Mouse (Mus musculus): Measurements from ENCODE around the gene Pja2.
"Not testable (repeated sequence)": the region's sequence is repeated elsewhere in the genome, so short reads cannot be mapped to it uniquely, and the experiment has no call there.

Pja2 gene

GRCm38 (mm10) chr17:64277649-64278212 lies 54.0 kb downstream of the Pja2 start:
- no peak for DNase-seq

GRCm38 (mm10) chr17:64276666-64277065 lies 55.0 kb downstream of the Pja2 start:
- DNase-seq: no peak

GRCm38 (mm10) chr17:64275188-64275587 lies 56.5 kb downstream of the Pja2 start:
- no peak for DNase-seq

- no peak for DNase-seq
These were observed 57.2 kb downstream of the Pja2 start for GRCm38 (mm10) chr17:64274341-64275105.

- no peak for DNase-seq
These were observed 71.1 kb downstream of the Pja2 start for GRCm38 (mm10) chr17:64260571-64260970.

GRCm38 (mm10) chr17:64248246-64248645 lies 83.5 kb downstream of the Pja2 start:
- DNase-seq: peak in 1 of 2 experiments; percentile 9

GRCm38 (mm10) chr17:64242898-64243297 lies 88.8 kb downstream of the Pja2 start:
- DNase-seq: no peak

GRCm38 (mm10) chr17:64242310-64242859 lies 89.3 kb downstream of the Pja2 start:
- no peak for DNase-seq

GRCm38 (mm10) chr17:64241544-64242292 lies 90.0 kb downstream of the Pja2 start:
- DNase-seq: no peak

GRCm38 (mm10) chr17:64232134-64232533 lies 99.6 kb downstream of the Pja2 start:
- no peak for DNase-seq

- DNase-seq: not testable (repeated sequence)
These were observed 100.1 kb downstream of the Pja2 start for GRCm38 (mm10) chr17:64231637-64232036.

- peak in 1 of 2 experiments; percentile 12 for DNase-seq
These were observed 100.5 kb downstream of the Pja2 start for GRCm38 (mm10) chr17:64231172-64231571.

Measured in thymus, postnatal 36 days (tissue).